Mouse (Mus musculus) forebrain, embryonic 16.5 days (tissue): Measurements from ENCODE around the gene Ofd1. TPM values are rescaled to one million over a fixed set of nuclear protein-coding genes. Genes with fewer than 3 reads are reported as not detected.
A peak's percentile ranks its signal among the peaks of the same experiment; 100 is the strongest.

Source experiments
- ATAC-seq: fragments of 200-750 bp; cut with Nextera tagmentation; 2 replicates; pipeline ENCODE4 v1.8.0; 2017; ENCODE audit warnings: mild to moderate bottlenecking, moderate library complexity
- H3K27ac ChIP-seq: fragments of 300-500 bp; sonication (generic); 2 replicates; pipeline ENCODE4 v1.5.1; 2014; ENCODE audit warnings: low read length, control low read depth
- H3K27me3 ChIP-seq: fragments of 300-500 bp; sonication (generic); replicated peaks from 2 replicates; pipeline ENCODE4 v1.6.1; 2014; ENCODE audit warnings: low read length; ENCODE audit not compliant: control insufficient read depth, insufficient read depth
- H3K36me3 ChIP-seq: fragments of 300-500 bp; sonication (generic); 2 replicates; pipeline ENCODE4 v1.6.1; 2014; ENCODE audit not compliant: control insufficient read depth, insufficient read depth
- H3K4me1 ChIP-seq: fragments of 300-500 bp; sonication (generic); replicated peaks from 2 replicates; pipeline ENCODE4 v1.6.1; 2014; ENCODE audit warnings: low read length; ENCODE audit not compliant: control insufficient read depth, insufficient read depth
- H3K4me2 ChIP-seq: fragments of 300-500 bp; sonication (generic); 2 replicates; pipeline ENCODE4 v1.6.1; 2014; ENCODE audit warnings: mild to moderate bottlenecking, low read length, control low read depth
- H3K4me3 ChIP-seq: fragments of 300-500 bp; sonication (generic); replicated peaks from 2 replicates; pipeline ENCODE4 v1.5.1; 2014; ENCODE audit warnings: mild to moderate bottlenecking, low read length, control low read depth
- H3K9ac ChIP-seq: fragments of 300-500 bp; sonication (generic); replicated peaks from 2 replicates; pipeline ENCODE4 v1.6.1; 2014; ENCODE audit warnings: low read depth, low read length, control low read depth
- H3K9me3 ChIP-seq: fragments of 300-500 bp; sonication (generic); 2 replicates; pipeline ENCODE4 v1.6.1; 2016; ENCODE audit warnings: low read length; ENCODE audit not compliant: control insufficient read depth
- WGBS: fragments of 180-500 bp; shearing (Covaris S2); extraction: QIAGEN DNeasy Blood & Tissue Kit; methylation state at CpG from one replicate; pipeline ENCODE4 v1.1.7; 2014; 5-methylcytosine and 5-hydroxymethylcytosine counted together
- polyA plus RNA-seq: library from polyadenylated mRNA; unstranded; fragments of >200 nt; fragmentation: Nextera tagmentation; extraction: Ambion mirVana; gene quantifications from 2 replicates; pipeline ENCODE4 v1.2.1, GENCODE M21; 2015

The Ofd1 gene
- polyA plus RNA-seq, 1 experiment from 2014 or later, result 7.9 TPM

DNA sequence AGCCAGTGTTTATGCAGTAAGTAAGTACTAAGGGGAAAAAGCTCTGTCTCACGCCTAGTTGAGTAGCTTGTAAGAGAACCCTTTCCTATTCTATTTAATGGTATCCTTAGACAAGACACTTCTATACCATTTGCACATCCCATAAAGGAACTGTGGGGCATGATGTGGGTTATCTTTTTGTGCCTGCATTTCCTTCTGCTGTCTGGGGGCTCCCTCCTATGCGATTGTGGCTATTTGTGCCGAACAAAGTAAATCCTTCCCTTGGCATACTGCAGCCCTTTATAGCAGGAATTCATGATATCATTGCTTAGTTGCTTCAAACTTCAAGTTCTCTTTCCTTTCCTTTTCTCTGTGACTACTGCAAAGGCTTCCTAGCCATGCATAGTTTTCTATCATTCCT lies 4.0 kb upstream of the Ofd1 start:
- Histone ChIP-seq H3K27me3 (no peaks in the 10 kb centered on the region), H3K9me3 (no peaks in the 10 kb centered on the region), H3K27ac (no peak overlapping the region), H3K36me3 (no peaks in the 10 kb centered on the region), H3K4me2 (no peak overlapping the region), H3K4me1 (0 out of 2 replicates have a peak, but pooled peaks cover 3% of the 10 kb centered on the region), H3K9ac (no peak overlapping the region), H3K4me3 (no peak overlapping the region)
- ATAC-seq, result no peak
- 84% methylated on average over 3 of the region's 3 CpGs for WGBS

- WGBS, result 17% methylated on average over 25 of the region's 36 CpGs
- H3K9ac ChIP-seq, result peak within 1 kb of the TSS; percentile 82
- H3K36me3 ChIP-seq, result no peaks in the 10 kb centered on the region
- 0 out of 2 replicates have a peak, but pooled peaks cover 3% of the 10 kb centered on the region for H3K4me1 ChIP-seq
- H3K4me2 ChIP-seq, result peak within 1 kb of the TSS; percentile 65
- peak within 1 kb of the TSS; percentile 62 for H3K4me3 ChIP-seq
- peak within 1 kb of the TSS; percentile 81 for H3K27ac ChIP-seq
- peak; percentile 84 for ATAC-seq
- no peaks in the 10 kb centered on the region for H3K9me3 ChIP-seq
- H3K27me3 ChIP-seq, result no peaks in the 10 kb centered on the region
These were observed 378 bp downstream of the Ofd1 start, which contains the start of gene Trappc2 for GRCm38 (mm10) chrX:166440036-166440615. Gene Trappc2 (plus strand): TSS chrX:166440574.

DNA sequence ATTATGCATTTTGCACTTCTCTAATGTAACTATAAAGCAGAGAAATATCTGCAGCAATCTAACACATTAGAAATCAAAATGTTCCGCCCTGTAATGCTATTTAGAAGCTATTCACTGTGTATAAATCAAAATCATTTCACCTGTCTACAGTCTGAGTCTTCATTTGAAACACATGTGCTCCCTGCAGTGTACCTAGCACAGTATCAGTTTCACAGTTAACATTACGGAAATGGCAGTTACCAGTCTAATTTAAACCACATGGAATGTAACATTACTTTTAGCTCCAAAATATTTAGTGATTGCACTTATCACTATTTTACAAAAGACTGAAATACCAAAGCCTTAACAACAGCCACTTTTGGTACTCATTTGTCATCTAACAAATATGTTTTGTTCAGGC lies 5.7 kb downstream of the Ofd1 start:
- H3K36me3 ChIP-seq, result no peaks in the 10 kb centered on the region
- no peak overlapping the region for H3K9ac ChIP-seq
- no peaks in the 10 kb centered on the region for H3K27me3 ChIP-seq
- H3K27ac ChIP-seq, result no peak overlapping the region
- H3K4me1 ChIP-seq, result no peaks in the 10 kb centered on the region
- H3K4me2 ChIP-seq, result no peak overlapping the region
- 93% methylated on average over 2 of the region's 2 CpGs for WGBS
- no peak overlapping the region for H3K4me3 ChIP-seq
- no peak for ATAC-seq
- H3K9me3 ChIP-seq, result no peaks in the 10 kb centered on the region

- Histone ChIP-seq H3K4me1 (no peaks in the 10 kb centered on the region), H3K4me3 (no peak overlapping the region), H3K9me3 (no peaks in the 10 kb centered on the region), H3K36me3 (no peaks in the 10 kb centered on the region), H3K9ac (no peak overlapping the region), H3K27me3 (no peaks in the 10 kb centered on the region), H3K27ac (no peak overlapping the region), H3K4me2 (no peak overlapping the region)
- ATAC-seq, result no peak
- WGBS, result 70% methylated on average over 3 of the region's 6 CpGs
These were observed 24.3 kb downstream of the Ofd1 start for GRCm38 (mm10) chrX:166416196-166416595.

DNA sequence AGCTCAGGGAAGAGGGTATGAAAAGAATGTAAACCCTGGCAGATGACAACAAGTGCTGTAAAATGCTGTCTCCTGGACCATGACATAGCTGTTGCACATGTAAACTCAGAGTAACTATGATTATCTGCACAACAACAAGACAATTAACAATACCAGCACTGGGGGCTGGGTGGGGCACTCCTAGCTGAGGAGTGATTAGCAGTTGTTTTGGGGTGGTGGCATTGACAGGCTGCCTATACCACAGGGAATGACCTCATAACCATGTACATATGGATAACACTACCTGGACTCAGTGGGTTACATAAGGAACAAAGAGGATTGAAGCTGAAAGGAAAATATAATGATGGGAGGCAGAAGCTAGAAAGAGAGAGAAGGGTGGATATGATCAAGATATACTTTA lies 32.6 kb downstream of the Ofd1 start:
- no peak for ATAC-seq
- H3K9ac ChIP-seq, result no peak overlapping the region
- H3K4me3 ChIP-seq, result no peak overlapping the region

GRCm38 (mm10) chrX:166393753-166394152 lies 46.8 kb downstream of the Ofd1 start:
- Histone ChIP-seq H3K4me3 (no peak overlapping the region), H3K4me2 (no peak overlapping the region), H3K27me3 (0 out of 2 replicates have a peak, but pooled peaks cover 2% of the 10 kb centered on the region), H3K27ac (no peak overlapping the region), H3K4me1 (no peaks in the 10 kb centered on the region), H3K9ac (no peak overlapping the region), H3K36me3 (no peaks in the 10 kb centered on the region), H3K9me3 (no peaks in the 10 kb centered on the region)
- no peak for ATAC-seq
- 90% methylated on average over 1 of the region's 1 CpGs for WGBS

More for the DNA sequence above, 32.6 kb downstream of the Ofd1 start:
- H3K4me1 ChIP-seq, result no peaks in the 10 kb centered on the region
- no peaks in the 10 kb centered on the region for H3K9me3 ChIP-seq
- H3K27me3 ChIP-seq, result 0 out of 2 replicates have a peak, but pooled peaks cover 3% of the 10 kb centered on the region
- no peak overlapping the region for H3K27ac ChIP-seq
- no peak overlapping the region for H3K4me2 ChIP-seq
- H3K36me3 ChIP-seq, result peaks cover 5% of the 10 kb centered on the region; the same call in 1 of the 2 replicates

DNA sequence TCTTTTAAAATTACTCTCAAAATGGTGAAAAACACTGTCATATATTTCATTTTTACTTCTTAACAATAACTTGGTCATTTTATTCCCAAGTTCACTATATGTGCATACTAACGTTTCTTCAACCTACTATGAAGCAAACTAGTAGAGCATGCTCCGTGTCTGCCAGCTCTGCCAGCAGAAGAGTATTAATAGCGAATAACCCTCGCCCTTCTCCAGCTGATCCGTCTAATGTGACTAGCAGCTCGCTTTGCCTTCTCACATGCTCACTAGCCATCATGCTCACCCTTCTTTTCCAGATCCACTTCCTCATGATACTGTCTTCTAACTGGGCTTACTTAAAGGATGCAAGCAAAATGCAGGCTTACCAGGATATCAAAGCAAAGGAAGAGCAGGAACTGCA lies 53.8 kb downstream of the Ofd1 start:
- Histone ChIP-seq H3K36me3 (peaks cover 6% of the 10 kb centered on the region), H3K27ac (no peak overlapping the region), H3K4me1 (no peaks in the 10 kb centered on the region), H3K9ac (no peak overlapping the region), H3K4me3 (no peak overlapping the region), H3K4me2 (no peak overlapping the region), H3K27me3 (0 out of 2 replicates have a peak, but pooled peaks cover 2% of the 10 kb centered on the region), H3K9me3 (no peaks in the 10 kb centered on the region)
- no peak for ATAC-seq
- WGBS, result 89% methylated on average over 6 of the region's 6 CpGs

GRCm38 (mm10) chrX:166384935-166385334 lies 55.6 kb downstream of the Ofd1 start:
- no peak overlapping the region for H3K27ac ChIP-seq
- 57% methylated on average over 3 of the region's 3 CpGs for WGBS
- no peaks in the 10 kb centered on the region for H3K4me1 ChIP-seq
- no peak overlapping the region for H3K4me3 ChIP-seq
- peaks cover 8% of the 10 kb centered on the region for H3K36me3 ChIP-seq
- H3K27me3 ChIP-seq, result 0 out of 2 replicates have a peak, but pooled peaks cover 2% of the 10 kb centered on the region
- H3K9ac ChIP-seq, result no peak overlapping the region
- peak; percentile 55 for ATAC-seq
- no peaks in the 10 kb centered on the region for H3K9me3 ChIP-seq
- H3K4me2 ChIP-seq, result no peak overlapping the region

- no peak for ATAC-seq
- WGBS, result 83% methylated on average over 2 of the region's 2 CpGs
- Histone ChIP-seq H3K27ac (no peak overlapping the region), H3K36me3 (peaks cover 12% of the 10 kb centered on the region), H3K4me1 (no peaks in the 10 kb centered on the region), H3K9ac (no peak overlapping the region), H3K4me3 (no peak overlapping the region), H3K4me2 (no peak overlapping the region), H3K9me3 (no peaks in the 10 kb centered on the region), H3K27me3 (no peaks in the 10 kb centered on the region)
These were observed 56.9 kb downstream of the Ofd1 start for GRCm38 (mm10) chrX:166383606-166384005.

DNA sequence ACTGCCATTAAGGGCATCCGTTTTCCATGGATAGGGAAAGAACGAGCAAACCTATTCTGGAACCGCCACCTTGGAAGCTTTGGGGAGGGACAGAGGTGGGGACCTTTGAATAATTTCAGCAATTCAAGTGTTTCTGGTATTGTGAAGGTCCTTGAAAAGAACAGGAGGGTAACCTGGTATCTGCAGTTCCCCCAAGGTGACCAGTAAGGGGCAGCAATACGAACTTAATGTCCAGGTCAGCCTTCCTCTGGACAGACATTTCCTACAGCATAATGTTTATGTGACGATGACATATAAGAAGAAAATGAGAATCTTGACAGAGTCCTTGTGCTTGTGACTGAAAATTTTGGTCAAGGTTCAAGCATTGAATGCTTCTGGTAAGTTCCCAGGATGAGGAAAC lies 61.9 kb downstream of the Ofd1 start:
- Histone ChIP-seq H3K4me2 (no peak overlapping the region), H3K4me1 (no peaks in the 10 kb centered on the region), H3K27me3 (no peaks in the 10 kb centered on the region), H3K9me3 (no peaks in the 10 kb centered on the region), H3K9ac (no peak overlapping the region), H3K36me3 (peaks cover 12% of the 10 kb centered on the region), H3K27ac (no peak overlapping the region), H3K4me3 (no peak overlapping the region)
- ATAC-seq, result no peak
- WGBS, result 87% methylated on average over 5 of the region's 5 CpGs
